8 mouse cellular contexts compared by ENCODE assay signal in the genomic region with DNA sequence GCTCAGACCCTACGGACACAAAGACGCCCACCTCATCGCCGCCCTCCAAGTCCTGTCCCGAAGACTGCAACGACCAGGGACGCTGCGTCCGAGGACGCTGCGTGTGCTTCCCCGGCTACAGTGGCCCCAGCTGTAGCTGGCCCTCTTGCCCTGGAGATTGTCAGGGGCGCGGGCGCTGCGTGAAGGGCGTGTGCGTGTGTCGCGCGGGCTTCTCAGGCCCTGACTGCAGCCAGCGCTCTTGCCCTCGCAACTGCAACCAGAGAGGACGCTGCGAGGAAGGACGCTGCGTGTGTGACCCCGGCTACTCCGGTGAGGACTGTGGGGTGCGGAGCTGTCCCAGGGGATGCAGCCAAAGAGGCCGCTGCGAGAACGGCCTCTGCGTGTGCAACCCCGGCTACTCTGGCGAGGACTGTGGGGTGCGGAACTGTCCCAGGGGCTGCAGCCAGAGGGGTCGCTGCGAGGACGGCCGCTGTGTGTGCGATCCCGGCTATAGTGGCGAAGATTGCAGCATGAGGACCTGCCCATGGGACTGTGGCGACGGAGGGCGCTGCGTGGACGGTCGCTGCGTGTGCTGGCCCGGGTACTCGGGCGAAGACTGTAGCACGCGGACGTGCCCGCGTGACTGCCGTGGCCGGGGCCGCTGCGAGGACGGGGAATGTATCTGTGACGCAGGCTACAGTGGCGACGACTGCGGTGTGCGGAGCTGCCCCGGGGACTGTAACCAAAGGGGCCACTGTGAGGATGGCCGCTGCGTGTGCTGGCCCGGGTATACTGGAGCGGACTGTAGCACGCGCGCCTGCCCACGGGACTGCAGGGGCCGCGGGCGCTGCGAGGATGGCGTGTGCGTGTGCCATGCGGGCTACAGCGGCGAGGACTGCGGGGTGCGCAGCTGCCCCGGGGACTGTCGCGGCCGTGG. TPM values are rescaled to one million over a fixed set of nuclear protein-coding genes. Genes with fewer than 3 reads are reported as not detected.
A peak's percentile ranks its signal among the peaks of the same experiment; 100 is the strongest.
DNase-seq lines count a peak whose midpoint lies in the region; ATAC-seq lines count a peak whose summit lies in the region.

No protein-coding gene starts in this region.

- WGBS in lung, embryonic 15.5 days, result 9% methylated on average over 88 of the region's 93 CpGs
- WGBS in forebrain, embryonic 11.5 days, result 11% methylated on average over 91 of the region's 93 CpGs
- WGBS in limb, embryonic 15.5 days, result 11% methylated on average over 93 of the region's 93 CpGs
- WGBS in stomach, embryonic 14.5 days, result 9% methylated on average over 90 of the region's 93 CpGs

- H3K4me1 ChIP-seq in lung, embryonic 15.5 days, result peaks cover 26% of the 10 kb centered on the region
- peaks cover 9% of the 10 kb centered on the region for H3K4me1 ChIP-seq in forebrain, embryonic 11.5 days (replicated peaks; ENCODE audit: control insufficient read depth, insufficient read depth, low read length)
- peaks cover 15% of the 10 kb centered on the region for H3K4me1 ChIP-seq in limb, embryonic 15.5 days
- peaks cover 19% of the 10 kb centered on the region; the same call in 1 of the 2 replicates for H3K4me1 ChIP-seq in stomach, embryonic 14.5 days (ENCODE audit: control insufficient read depth, insufficient read depth, low read length)

- no peaks in the 10 kb centered on the region for H3K9me3 ChIP-seq in lung, embryonic 15.5 days
- H3K9me3 ChIP-seq in forebrain, embryonic 11.5 days (ENCODE audit: control insufficient read depth, low read length), result no peaks in the 10 kb centered on the region; the same call in 1 of the 2 replicates
- 0 out of 2 replicates have a peak, but pooled peaks cover 3% of the 10 kb centered on the region for H3K9me3 ChIP-seq in limb, embryonic 15.5 days
- H3K9me3 ChIP-seq in stomach, embryonic 14.5 days (ENCODE audit: control insufficient read depth, low read depth, low read length), result no peaks in the 10 kb centered on the region

- H3K4me2 ChIP-seq in lung, embryonic 15.5 days, result peak overlapping the region; percentile 52
- peak overlapping the region; percentile 67 for H3K4me2 ChIP-seq in forebrain, embryonic 11.5 days (ENCODE audit: low read depth, low read length, severe bottlenecking)
- peak overlapping the region; percentile 54 for H3K4me2 ChIP-seq in limb, embryonic 15.5 days
- H3K4me2 ChIP-seq in stomach, embryonic 14.5 days (replicated peaks; ENCODE audit: low read depth, low read length), result peak overlapping the region; percentile 55

- no peak overlapping the region for H3K9ac ChIP-seq in lung, embryonic 15.5 days
- H3K9ac ChIP-seq in forebrain, embryonic 11.5 days (ENCODE audit: low read length), result peak overlapping the region; percentile 39; the same call in 1 of the 2 replicates
- H3K9ac ChIP-seq in limb, embryonic 15.5 days, result peak overlapping the region; percentile 11; the same call in 1 of the 2 replicates
- 0 out of 2 replicates have a peak overlapping the region, but pooled peaks have one; percentile 6 for H3K9ac ChIP-seq in stomach, embryonic 14.5 days (replicated peaks; ENCODE audit: low read depth, low read length)

- H3K36me3 ChIP-seq in lung, embryonic 15.5 days, result no peaks in the 10 kb centered on the region
- no peaks in the 10 kb centered on the region for H3K36me3 ChIP-seq in forebrain, embryonic 11.5 days (ENCODE audit: control insufficient read depth, insufficient read depth, low read length)
- no peaks in the 10 kb centered on the region for H3K36me3 ChIP-seq in limb, embryonic 15.5 days
- no peaks in the 10 kb centered on the region for H3K36me3 ChIP-seq in stomach, embryonic 14.5 days (ENCODE audit: control insufficient read depth, insufficient read depth, low read length)

- no peak overlapping the region for H3K27ac ChIP-seq in lung, embryonic 15.5 days
- no peak overlapping the region for H3K27ac ChIP-seq in forebrain, embryonic 11.5 days (ENCODE audit: low read depth, low read length)
- H3K27ac ChIP-seq in limb, embryonic 15.5 days, result no peak overlapping the region
- no peak overlapping the region for H3K27ac ChIP-seq in stomach, embryonic 14.5 days (ENCODE audit: low read length)

- no peak for DNase-seq in lung, postnatal 14 days
- DNase-seq in forebrain, embryonic 11.5 days (ENCODE audit: low spot score), result peak; percentile 76
- DNase-seq in layer of hippocampus, postnatal 25 days (ENCODE audit: extremely low spot score in 1 of 2, low spot score in 1 of 2), result no peak
- no peak for DNase-seq in right cerebral cortex, postnatal 25 days
- no peak for DNase-seq in T-cell, adult 2 months (ENCODE audit: low spot score)

- ATAC-seq in lung, embryonic 15.5 days (ENCODE audit: borderline replicate concordance, extremely low read depth, low FRiP score, low TSS enrichment), result peak; percentile 23; the same call in 1 of the 2 replicates
- 0 out of 2 replicates have a peak, but pooled peaks have one; percentile 36 for ATAC-seq in forebrain, embryonic 11.5 days (replicated peaks; ENCODE audit: low FRiP score)
- ATAC-seq in limb, embryonic 15.5 days (ENCODE audit: insufficient number of reproducible peaks, low FRiP score, low TSS enrichment, low read depth), result no peak
- peak; percentile 38; the same call in 1 of the 2 replicates for ATAC-seq in stomach, embryonic 14.5 days (ENCODE audit: insufficient number of reproducible peaks, insufficient read depth, low FRiP score, low read depth)

- H3K27me3 ChIP-seq in lung, embryonic 15.5 days, result peaks cover 71% of the 10 kb centered on the region
- H3K27me3 ChIP-seq in forebrain, embryonic 11.5 days (ENCODE audit: control insufficient read depth, insufficient read depth, low read length), result peaks cover 40% of the 10 kb centered on the region
- peaks cover 70% of the 10 kb centered on the region for H3K27me3 ChIP-seq in limb, embryonic 15.5 days
- H3K27me3 ChIP-seq in stomach, embryonic 14.5 days (ENCODE audit: control insufficient read depth, insufficient read depth, low read length), result peaks cover 31% of the 10 kb centered on the region

- H3K4me3 ChIP-seq in lung, embryonic 15.5 days, result peak overlapping the region; percentile 22
- peak overlapping the region; percentile 31 for H3K4me3 ChIP-seq in forebrain, embryonic 11.5 days (ENCODE audit: low read depth, low read length)
- H3K4me3 ChIP-seq in limb, embryonic 15.5 days, result peak overlapping the region; percentile 35
- peak overlapping the region; percentile 30 for H3K4me3 ChIP-seq in stomach, embryonic 14.5 days (ENCODE audit: low read depth, low read length)

RNA-seq across cellular contexts. Expression of a gene that starts 1.1 kb away (rescaled TPM):
- 0.59 and 0.77 TPM in 2 replicates for polyA plus RNA-seq in lung, embryonic 15.5 days (2015; fragmentation: Nextera tagmentation; extraction: Ambion mirVana)
- polyA plus RNA-seq in forebrain, embryonic 11.5 days (2014; fragmentation: Nextera tagmentation; extraction: Ambion mirVana), result 0.03 TPM in 1 of 2 replicates, not detected in the other
- 1.9 and 4.2 TPM in 2 replicates for polyA plus RNA-seq in limb, embryonic 15.5 days (2015; fragmentation: Nextera tagmentation; extraction: Ambion mirVana)
- 1.1 TPM in 2 replicates for polyA plus RNA-seq in stomach, embryonic 14.5 days (2014; fragmentation: Nextera tagmentation; extraction: Ambion mirVana)
- 1 to 10 TPM; 7.1 to 9.0 TPM for total RNA-seq in layer of hippocampus, postnatal 25 days (2021)

RNA-seq across cellular contexts. Expression of a gene that starts 24.5 kb away (rescaled TPM):
- polyA plus RNA-seq in lung, embryonic 15.5 days (2015; fragmentation: Nextera tagmentation; extraction: Ambion mirVana), result 84.6 and 85.8 TPM in 2 replicates
- 79.5 and 82.9 TPM in 2 replicates for polyA plus RNA-seq in forebrain, embryonic 11.5 days (2014; fragmentation: Nextera tagmentation; extraction: Ambion mirVana)
- polyA plus RNA-seq in limb, embryonic 15.5 days (2015; fragmentation: Nextera tagmentation; extraction: Ambion mirVana), result 85.4 and 88.3 TPM in 2 replicates
- polyA plus RNA-seq in stomach, embryonic 14.5 days (2014; fragmentation: Nextera tagmentation; extraction: Ambion mirVana), result 56.5 and 58.3 TPM in 2 replicates
- total RNA-seq in layer of hippocampus, postnatal 25 days (2021), result 100 to 1,000 TPM in 1 of 2 experiments, 10 to 100 TPM in 1; 97.1 to 102 TPM

RNA-seq across cellular contexts. Expression of a gene that starts 26.8 kb away (rescaled TPM):
- 12.9 and 14.0 TPM in 2 replicates for polyA plus RNA-seq in lung, embryonic 15.5 days (2015; fragmentation: Nextera tagmentation; extraction: Ambion mirVana)
- polyA plus RNA-seq in forebrain, embryonic 11.5 days (2014; fragmentation: Nextera tagmentation; extraction: Ambion mirVana), result 14.5 and 18.2 TPM in 2 replicates
- 15.5 and 17.1 TPM in 2 replicates for polyA plus RNA-seq in limb, embryonic 15.5 days (2015; fragmentation: Nextera tagmentation; extraction: Ambion mirVana)
- polyA plus RNA-seq in stomach, embryonic 14.5 days (2014; fragmentation: Nextera tagmentation; extraction: Ambion mirVana), result 11.9 and 12.0 TPM in 2 replicates
- total RNA-seq in layer of hippocampus, postnatal 25 days (2021), result 10 to 100 TPM; 14.1 to 14.9 TPM

RNA-seq across cellular contexts. Expression of a gene that starts 42.1 kb away (rescaled TPM):
- 0.16 and 0.46 TPM in 2 replicates for polyA plus RNA-seq in lung, embryonic 15.5 days (2015; fragmentation: Nextera tagmentation; extraction: Ambion mirVana)
- 2.4 and 2.7 TPM in 2 replicates for polyA plus RNA-seq in forebrain, embryonic 11.5 days (2014; fragmentation: Nextera tagmentation; extraction: Ambion mirVana)
- 0.46 and 0.60 TPM in 2 replicates for polyA plus RNA-seq in limb, embryonic 15.5 days (2015; fragmentation: Nextera tagmentation; extraction: Ambion mirVana)
- 0.56 and 0.67 TPM in 2 replicates for polyA plus RNA-seq in stomach, embryonic 14.5 days (2014; fragmentation: Nextera tagmentation; extraction: Ambion mirVana)
- total RNA-seq in layer of hippocampus, postnatal 25 days (2021), result 100 to 1,000 TPM; 259 to 330 TPM

RNA-seq across cellular contexts. Expression of a gene that starts 43.1 kb away (rescaled TPM):
- polyA plus RNA-seq in lung, embryonic 15.5 days (2015; fragmentation: Nextera tagmentation; extraction: Ambion mirVana), result 21.0 and 22.4 TPM in 2 replicates
- 26.4 and 29.0 TPM in 2 replicates for polyA plus RNA-seq in forebrain, embryonic 11.5 days (2014; fragmentation: Nextera tagmentation; extraction: Ambion mirVana)
- polyA plus RNA-seq in limb, embryonic 15.5 days (2015; fragmentation: Nextera tagmentation; extraction: Ambion mirVana), result 26.8 and 29.9 TPM in 2 replicates
- 31.2 and 31.8 TPM in 2 replicates for polyA plus RNA-seq in stomach, embryonic 14.5 days (2014; fragmentation: Nextera tagmentation; extraction: Ambion mirVana)
- 10 to 100 TPM; 42.4 to 48.4 TPM for total RNA-seq in layer of hippocampus, postnatal 25 days (2021)
